Mouse (Mus musculus): Measurements from ENCODE around the gene Sgcd. TPM values are rescaled to one million over a fixed set of nuclear protein-coding genes. Genes with fewer than 3 reads are reported as not detected.

Sgcd gene
- polyA plus RNA-seq, 1 experiment, result not detected

- Histone ChIP-seq H3K27ac (ENCODE audit: insufficient read depth, low read depth, low read length) (no peak overlapping the region), H3K4me3 (ENCODE audit: insufficient read depth, low read depth, low read length) (no peak overlapping the region), H3K4me1 (ENCODE audit: control insufficient read depth, insufficient read depth, low read length) (no peaks in the 10 kb centered on the region)
- TF ChIP-seq POLR2A (IDR thresholded peaks at IDR 0.05; ENCODE audit: insufficient read depth, low read depth, low read length) (no peak), CTCF (IDR thresholded peaks at IDR 0.05; ENCODE audit: insufficient read depth, low read depth, low read length) (no peak)
- WGBS, result 44% methylated on average over 1 of the region's 1 CpGs
These were observed 760.5 kb downstream of the Sgcd start for GRCm38 (mm10) chr11:47228222-47228621.

GRCm38 (mm10) chr11:47224148-47224547, 764.6 kb downstream of the Sgcd start:
- WGBS, result 78% methylated on average over 2 of the region's 2 CpGs
- no peak overlapping the region for H3K27ac ChIP-seq (ENCODE audit: insufficient read depth, low read depth, low read length)
- no peak overlapping the region for H3K4me3 ChIP-seq (ENCODE audit: insufficient read depth, low read depth, low read length)
- H3K4me1 ChIP-seq (ENCODE audit: control insufficient read depth, insufficient read depth, low read length), result no peaks in the 10 kb centered on the region
- TF ChIP-seq CTCF (IDR thresholded peaks at IDR 0.05; ENCODE audit: insufficient read depth, low read depth, low read length), result no peak
- no peak for TF ChIP-seq POLR2A (IDR thresholded peaks at IDR 0.05; ENCODE audit: insufficient read depth, low read depth, low read length)

GRCm38 (mm10) chr11:47211531-47211930, 777.2 kb downstream of the Sgcd start:
- Histone ChIP-seq H3K4me3 (ENCODE audit: insufficient read depth, low read depth, low read length) (no peak overlapping the region), H3K27ac (ENCODE audit: insufficient read depth, low read depth, low read length) (no peak overlapping the region), H3K4me1 (ENCODE audit: control insufficient read depth, insufficient read depth, low read length) (no peaks in the 10 kb centered on the region)
- TF ChIP-seq CTCF (IDR thresholded peaks at IDR 0.05; ENCODE audit: insufficient read depth, low read depth, low read length) (no peak), POLR2A (IDR thresholded peaks at IDR 0.05; ENCODE audit: insufficient read depth, low read depth, low read length) (no peak)
- WGBS, result 65% methylated on average over 8 of the region's 8 CpGs

- Histone ChIP-seq H3K4me1 (ENCODE audit: control insufficient read depth, insufficient read depth, low read length) (no peaks in the 10 kb centered on the region), H3K27ac (ENCODE audit: insufficient read depth, low read depth, low read length) (no peak overlapping the region), H3K4me3 (ENCODE audit: insufficient read depth, low read depth, low read length) (no peak overlapping the region)
- 61% methylated on average over 1 of the region's 1 CpGs for WGBS
- no peak for TF ChIP-seq CTCF (IDR thresholded peaks at IDR 0.05; ENCODE audit: insufficient read depth, low read depth, low read length)
- no peak for TF ChIP-seq POLR2A (IDR thresholded peaks at IDR 0.05; ENCODE audit: insufficient read depth, low read depth, low read length)
These were observed 782.3 kb downstream of the Sgcd start for GRCm38 (mm10) chr11:47206461-47206860.

- Histone ChIP-seq H3K4me3 (ENCODE audit: insufficient read depth, low read depth, low read length) (no peak overlapping the region), H3K27ac (ENCODE audit: insufficient read depth, low read depth, low read length) (no peak overlapping the region), H3K4me1 (ENCODE audit: control insufficient read depth, insufficient read depth, low read length) (no peaks in the 10 kb centered on the region)
- 80% methylated on average over 7 of the region's 7 CpGs for WGBS
- TF ChIP-seq CTCF (IDR thresholded peaks at IDR 0.05; ENCODE audit: insufficient read depth, low read depth, low read length), result no peak
- no peak for TF ChIP-seq POLR2A (IDR thresholded peaks at IDR 0.05; ENCODE audit: insufficient read depth, low read depth, low read length)
These were observed 789.7 kb downstream of the Sgcd start for GRCm38 (mm10) chr11:47199106-47199505.

GRCm38 (mm10) chr11:47188556-47188955, 800.2 kb downstream of the Sgcd start:
- H3K27ac ChIP-seq (ENCODE audit: insufficient read depth, low read depth, low read length), result no peak overlapping the region
- WGBS, result 68% methylated on average over 2 of the region's 2 CpGs
- H3K4me3 ChIP-seq (ENCODE audit: insufficient read depth, low read depth, low read length), result no peak overlapping the region
- TF ChIP-seq POLR2A (IDR thresholded peaks at IDR 0.05; ENCODE audit: insufficient read depth, low read depth, low read length), result no peak
- no peak for TF ChIP-seq CTCF (IDR thresholded peaks at IDR 0.05; ENCODE audit: insufficient read depth, low read depth, low read length)
- no peaks in the 10 kb centered on the region for H3K4me1 ChIP-seq (ENCODE audit: control insufficient read depth, insufficient read depth, low read length)

- TF ChIP-seq CTCF (IDR thresholded peaks at IDR 0.05; ENCODE audit: insufficient read depth, low read depth, low read length) (no peak), POLR2A (IDR thresholded peaks at IDR 0.05; ENCODE audit: insufficient read depth, low read depth, low read length) (no peak)
- no peak overlapping the region for H3K27ac ChIP-seq (ENCODE audit: insufficient read depth, low read depth, low read length)
- WGBS, result 94% methylated on average over 2 of the region's 2 CpGs
- H3K4me1 ChIP-seq (ENCODE audit: control insufficient read depth, insufficient read depth, low read length), result no peaks in the 10 kb centered on the region
- H3K4me3 ChIP-seq (ENCODE audit: insufficient read depth, low read depth, low read length), result no peak overlapping the region
These were observed 813.8 kb downstream of the Sgcd start for GRCm38 (mm10) chr11:47174977-47175376.

- WGBS, result 77% methylated on average over 6 of the region's 6 CpGs
- Histone ChIP-seq H3K4me1 (ENCODE audit: control insufficient read depth, insufficient read depth, low read length) (no peaks in the 10 kb centered on the region), H3K4me3 (ENCODE audit: insufficient read depth, low read depth, low read length) (no peak overlapping the region), H3K27ac (ENCODE audit: insufficient read depth, low read depth, low read length) (no peak overlapping the region)
- TF ChIP-seq CTCF (IDR thresholded peaks at IDR 0.05; ENCODE audit: insufficient read depth, low read depth, low read length), result no peak
- no peak for TF ChIP-seq POLR2A (IDR thresholded peaks at IDR 0.05; ENCODE audit: insufficient read depth, low read depth, low read length)
These were observed 817.7 kb downstream of the Sgcd start for GRCm38 (mm10) chr11:47170926-47171625.

- Histone ChIP-seq H3K4me3 (ENCODE audit: insufficient read depth, low read depth, low read length) (no peak overlapping the region), H3K4me1 (ENCODE audit: control insufficient read depth, insufficient read depth, low read length) (no peaks in the 10 kb centered on the region), H3K27ac (ENCODE audit: insufficient read depth, low read depth, low read length) (no peak overlapping the region)
- TF ChIP-seq CTCF (IDR thresholded peaks at IDR 0.05; ENCODE audit: insufficient read depth, low read depth, low read length), result no peak
- TF ChIP-seq POLR2A (IDR thresholded peaks at IDR 0.05; ENCODE audit: insufficient read depth, low read depth, low read length), result no peak
- WGBS, result 48% methylated on average over 4 of the region's 4 CpGs
These were observed 821.4 kb downstream of the Sgcd start for GRCm38 (mm10) chr11:47167376-47167775.

All from olfactory bulb, adult 2 months (tissue).